Mouse (Mus musculus): ENCODE results near the gene Mylk. TPM values are rescaled to one million over a fixed set of nuclear protein-coding genes. Genes with fewer than 3 reads are reported as not detected.
A peak's percentile ranks its signal among the peaks of the same experiment; 100 is the strongest.

Gene Mylk
- polyA plus RNA-seq, 1 experiment from 2014 or later: 7.9 TPM

DNA sequence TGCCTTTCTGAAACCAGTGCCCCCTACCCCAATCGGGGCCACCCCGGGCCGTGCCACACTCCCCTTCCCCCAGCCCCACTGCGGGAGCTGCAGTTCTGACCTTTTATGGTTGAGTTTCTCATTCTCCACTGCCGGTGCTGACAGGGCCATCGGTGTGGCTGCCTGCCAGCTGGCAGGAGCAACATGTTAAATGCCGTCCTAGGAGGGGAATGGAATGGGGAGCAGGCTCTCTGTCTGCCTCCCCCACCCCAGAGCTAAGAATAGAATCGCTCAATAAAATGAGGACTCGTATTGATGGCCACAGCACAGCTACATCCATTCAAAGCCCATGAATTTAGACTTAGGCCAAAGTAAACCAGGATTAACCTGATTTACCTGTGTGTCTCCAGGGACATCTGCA is 213.7 kb downstream of the Mylk start:
- 53% methylated on average over 9 of the region's 9 CpGs for WGBS
- no peak overlapping the region for H3K9ac ChIP-seq (replicated peaks)
- H3K27me3 ChIP-seq: peaks cover 4% of the 10 kb centered on the region; the same call in 1 of the 2 replicates
- no peak overlapping the region for H3K27ac ChIP-seq (replicated peaks)
- no peaks in the 10 kb centered on the region for H3K36me3 ChIP-seq
- no peak for ATAC-seq (ENCODE audit: low FRiP score, low read depth)
- H3K4me2 ChIP-seq (replicated peaks): no peak overlapping the region
- peaks cover 18% of the 10 kb centered on the region; the same call in 1 of the 2 replicates for H3K4me1 ChIP-seq
- H3K9me3 ChIP-seq: 0 out of 2 replicates have a peak, but pooled peaks cover 5% of the 10 kb centered on the region
- no peak overlapping the region for H3K4me3 ChIP-seq

GRCm38 (mm10) chr16:34959261-34959660 is 214.3 kb downstream of the Mylk start:
- Histone ChIP-seq H3K4me3 (no peak overlapping the region), H3K4me1 (peaks cover 18% of the 10 kb centered on the region; the same call in 1 of the 2 replicates), H3K27ac (replicated peaks) (no peak overlapping the region), H3K9me3 (0 out of 2 replicates have a peak, but pooled peaks cover 5% of the 10 kb centered on the region), H3K4me2 (replicated peaks) (no peak overlapping the region), H3K9ac (replicated peaks) (no peak overlapping the region), H3K27me3 (peaks cover 4% of the 10 kb centered on the region; the same call in 1 of the 2 replicates), H3K36me3 (no peaks in the 10 kb centered on the region)
- ATAC-seq (ENCODE audit: low FRiP score, low read depth): no peak
- WGBS: 82% methylated on average over 5 of the region's 5 CpGs

GRCm38 (mm10) chr16:34960243-34960642 is 215.2 kb downstream of the Mylk start:
- H3K27ac ChIP-seq (replicated peaks): no peak overlapping the region
- WGBS: 73% methylated on average over 5 of the region's 5 CpGs

DNA sequence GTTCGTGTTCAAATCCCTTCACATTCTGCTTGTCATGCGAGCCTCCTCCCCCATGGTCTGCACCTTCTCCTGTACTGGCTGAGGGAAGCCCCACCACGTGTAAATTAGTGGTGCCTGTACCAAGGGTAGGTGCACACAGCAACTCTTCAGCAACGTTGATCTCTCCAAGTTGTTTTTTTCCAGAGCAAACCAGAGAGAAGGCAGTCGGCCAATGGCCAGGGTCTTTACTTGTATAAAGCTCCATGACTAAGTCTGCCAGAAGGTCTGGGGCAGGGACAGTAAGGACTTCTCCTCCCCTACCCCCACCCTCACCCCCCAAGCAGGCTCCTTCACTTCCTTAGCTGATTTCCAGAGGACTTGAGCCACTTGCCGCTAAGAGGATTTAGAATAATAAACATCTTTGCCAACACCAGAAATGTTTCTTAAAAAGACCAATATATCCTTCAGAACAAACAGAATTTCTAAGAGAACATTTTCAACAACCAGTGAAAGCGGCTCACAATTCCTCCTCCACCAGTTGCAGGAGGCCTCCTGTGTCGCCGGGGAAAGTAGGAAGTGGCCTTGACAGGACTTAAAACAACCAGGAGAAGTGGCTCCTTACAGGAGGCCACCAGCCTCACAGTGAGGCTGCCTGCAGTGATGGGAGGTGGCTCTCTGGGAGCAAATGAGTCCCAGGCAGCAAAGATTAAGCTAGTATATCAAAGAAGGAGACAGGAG is 216.0 kb downstream of the Mylk start:
- Histone ChIP-seq H3K36me3 (no peaks in the 10 kb centered on the region), H3K4me3 (no peak overlapping the region), H3K4me2 (replicated peaks) (no peak overlapping the region), H3K9ac (replicated peaks) (no peak overlapping the region), H3K27me3 (peaks cover 4% of the 10 kb centered on the region; the same call in 1 of the 2 replicates), H3K4me1 (peaks cover 18% of the 10 kb centered on the region; the same call in 1 of the 2 replicates), H3K27ac (replicated peaks) (no peak overlapping the region), H3K9me3 (no peaks in the 10 kb centered on the region)
- WGBS: 62% methylated on average over 9 of the region's 9 CpGs
- no peak for ATAC-seq (ENCODE audit: low FRiP score, low read depth)

More at GRCm38 (mm10) chr16:34960243-34960642, 215.2 kb downstream of the Mylk start:
- Histone ChIP-seq H3K9ac (replicated peaks) (no peak overlapping the region), H3K4me1 (peaks cover 18% of the 10 kb centered on the region; the same call in 1 of the 2 replicates), H3K9me3 (no peaks in the 10 kb centered on the region), H3K36me3 (no peaks in the 10 kb centered on the region), H3K4me3 (no peak overlapping the region), H3K4me2 (replicated peaks) (no peak overlapping the region), H3K27me3 (peaks cover 4% of the 10 kb centered on the region; the same call in 1 of the 2 replicates)
- no peak for ATAC-seq (ENCODE audit: low FRiP score, low read depth)

GRCm38 (mm10) chr16:34962322-34962721 is 217.3 kb downstream of the Mylk start:
- ATAC-seq (ENCODE audit: low FRiP score, low read depth): no peak
- no peak overlapping the region for H3K4me3 ChIP-seq
- no peak overlapping the region for H3K4me2 ChIP-seq (replicated peaks)
- H3K36me3 ChIP-seq: no peaks in the 10 kb centered on the region
- no peak overlapping the region for H3K9ac ChIP-seq (replicated peaks)
- 91% methylated on average over 4 of the region's 4 CpGs for WGBS
- H3K9me3 ChIP-seq: no peaks in the 10 kb centered on the region
- H3K27ac ChIP-seq (replicated peaks): no peak overlapping the region
- peaks cover 7% of the 10 kb centered on the region; the same call in 1 of the 2 replicates for H3K27me3 ChIP-seq
- H3K4me1 ChIP-seq: peaks cover 20% of the 10 kb centered on the region; the same call in 1 of the 2 replicates

- Histone ChIP-seq H3K27ac (replicated peaks) (no peak overlapping the region), H3K9ac (replicated peaks) (no peak overlapping the region), H3K36me3 (no peaks in the 10 kb centered on the region), H3K4me3 (no peak overlapping the region), H3K4me1 (peaks cover 15% of the 10 kb centered on the region; the same call in 1 of the 2 replicates), H3K9me3 (no peaks in the 10 kb centered on the region), H3K4me2 (replicated peaks) (no peak overlapping the region), H3K27me3 (peaks cover 7% of the 10 kb centered on the region; the same call in 1 of the 2 replicates)
- WGBS: 76% methylated on average over 4 of the region's 4 CpGs
- no peak for ATAC-seq (ENCODE audit: low FRiP score, low read depth)
Observed at GRCm38 (mm10) chr16:34963008-34963407, 218.0 kb downstream of the Mylk start.

- no peak overlapping the region for H3K4me3 ChIP-seq
- H3K36me3 ChIP-seq: no peaks in the 10 kb centered on the region
- H3K27me3 ChIP-seq: peaks cover 7% of the 10 kb centered on the region; the same call in 1 of the 2 replicates
- no peak overlapping the region for H3K27ac ChIP-seq (replicated peaks)
- 0 out of 2 replicates have a peak, but pooled peaks cover 2% of the 10 kb centered on the region for H3K4me1 ChIP-seq
- H3K4me2 ChIP-seq (replicated peaks): no peak overlapping the region
- WGBS: 60% methylated on average over 5 of the region's 5 CpGs
- ATAC-seq (ENCODE audit: low FRiP score, low read depth): no peak
- no peak overlapping the region for H3K9ac ChIP-seq (replicated peaks)
- no peaks in the 10 kb centered on the region for H3K9me3 ChIP-seq
Observed at GRCm38 (mm10) chr16:34966620-34967081, 221.6 kb downstream of the Mylk start.

DNA sequence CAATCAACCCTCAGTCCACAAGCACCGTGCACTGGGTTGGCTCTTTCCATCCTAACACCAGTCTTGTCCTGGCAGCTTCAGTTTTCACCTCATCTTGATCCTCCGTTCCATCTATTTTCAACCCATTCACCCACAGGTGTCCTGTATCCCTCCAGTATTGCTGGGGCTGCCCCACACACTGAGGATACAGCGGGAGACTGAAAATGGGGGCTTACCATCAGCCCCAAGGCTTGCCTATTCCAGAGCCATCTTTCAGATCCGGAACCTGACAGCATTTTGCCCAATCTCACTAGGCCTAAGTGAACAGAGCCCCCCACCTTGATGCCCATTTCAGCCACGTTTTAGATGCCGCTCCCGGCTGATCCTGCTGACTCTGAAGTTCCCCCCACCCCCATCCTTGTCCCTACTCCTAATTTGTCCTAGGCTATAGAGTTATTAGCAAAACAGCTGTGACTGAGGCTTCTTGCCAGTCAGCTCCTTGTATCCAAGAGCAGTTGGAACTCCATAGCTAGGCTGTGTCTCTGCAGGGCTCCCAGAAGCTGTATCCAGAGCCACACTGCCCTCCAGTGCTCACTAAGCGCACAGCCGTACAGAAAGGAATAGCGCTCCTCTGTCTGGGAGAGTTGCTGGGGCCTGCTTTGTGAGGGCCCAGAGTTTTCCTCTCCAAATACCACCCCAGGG is 222.2 kb downstream of the Mylk start:
- no peak overlapping the region for H3K9ac ChIP-seq (replicated peaks)
- 52% methylated on average over 10 of the region's 10 CpGs for WGBS
- no peaks in the 10 kb centered on the region for H3K36me3 ChIP-seq
- no peak overlapping the region for H3K4me3 ChIP-seq
- peaks cover 7% of the 10 kb centered on the region; the same call in 1 of the 2 replicates for H3K27me3 ChIP-seq
- H3K4me1 ChIP-seq: 0 out of 2 replicates have a peak, but pooled peaks cover 2% of the 10 kb centered on the region
- no peak overlapping the region for H3K4me2 ChIP-seq (replicated peaks)
- H3K9me3 ChIP-seq: no peaks in the 10 kb centered on the region
- no peak overlapping the region for H3K27ac ChIP-seq (replicated peaks)
- ATAC-seq (ENCODE audit: low FRiP score, low read depth): peak; percentile 85

GRCm38 (mm10) chr16:34968181-34968580 is 223.2 kb downstream of the Mylk start:
- no peak for ATAC-seq (ENCODE audit: low FRiP score, low read depth)
- Histone ChIP-seq H3K27me3 (peaks cover 7% of the 10 kb centered on the region; the same call in 1 of the 2 replicates), H3K4me1 (0 out of 2 replicates have a peak, but pooled peaks cover 2% of the 10 kb centered on the region), H3K36me3 (no peaks in the 10 kb centered on the region), H3K4me3 (no peak overlapping the region), H3K9ac (replicated peaks) (no peak overlapping the region), H3K9me3 (no peaks in the 10 kb centered on the region), H3K27ac (replicated peaks) (no peak overlapping the region), H3K4me2 (replicated peaks) (no peak overlapping the region)
- WGBS: 48% methylated on average over 5 of the region's 5 CpGs

DNA sequence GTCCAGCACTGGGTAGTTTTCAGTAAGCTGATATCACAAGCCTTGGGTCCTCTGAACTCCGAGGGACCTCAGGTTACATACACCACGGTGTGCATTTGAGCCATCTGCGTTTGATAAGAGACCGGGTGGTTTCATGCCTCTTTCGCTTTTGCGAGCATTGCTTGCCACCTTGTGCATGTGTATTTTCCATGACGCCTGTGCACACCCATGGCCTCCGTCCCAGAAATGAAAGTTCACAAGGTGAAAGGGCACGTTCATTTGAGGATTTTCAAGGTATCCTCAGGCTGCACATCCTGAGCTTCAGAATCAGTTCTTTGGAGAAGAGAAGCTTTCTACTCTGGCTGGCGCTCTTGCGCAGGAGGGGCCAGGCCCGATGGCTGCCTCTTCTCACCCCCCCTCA is 227.5 kb downstream of the Mylk start:
- H3K4me1 ChIP-seq: no peaks in the 10 kb centered on the region
- H3K9ac ChIP-seq (replicated peaks): no peak overlapping the region
- H3K9me3 ChIP-seq: no peaks in the 10 kb centered on the region
- no peak overlapping the region for H3K4me3 ChIP-seq
- H3K4me2 ChIP-seq (replicated peaks): no peak overlapping the region
- WGBS: 88% methylated on average over 12 of the region's 12 CpGs
- no peaks in the 10 kb centered on the region; the same call in 1 of the 2 replicates for H3K27me3 ChIP-seq
- H3K27ac ChIP-seq (replicated peaks): no peak overlapping the region
- H3K36me3 ChIP-seq: no peaks in the 10 kb centered on the region
- no peak for ATAC-seq (ENCODE audit: low FRiP score, low read depth)

DNA sequence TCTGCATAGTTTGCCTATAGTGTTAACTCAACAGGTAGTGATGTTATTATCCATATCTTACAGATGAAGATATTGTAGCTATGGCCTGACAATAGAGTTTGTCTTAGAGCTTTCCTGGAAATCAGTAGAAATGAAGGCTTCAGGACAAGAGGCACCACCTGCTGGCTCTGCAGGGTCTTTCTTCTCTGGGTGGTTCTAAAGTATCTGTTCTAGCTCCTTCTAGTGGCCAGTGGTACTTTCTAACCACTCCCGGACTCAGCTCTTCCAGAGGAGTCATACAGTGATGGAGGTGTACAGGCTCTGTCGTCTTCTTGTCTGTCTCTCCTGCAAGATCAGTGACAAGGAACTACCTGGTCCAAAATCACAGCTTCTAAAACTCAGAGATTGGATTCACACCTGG is 230.5 kb downstream of the Mylk start:
- ATAC-seq (ENCODE audit: low FRiP score, low read depth): no peak

GRCm38 (mm10) chr16:34976630-34977029 is 231.6 kb downstream of the Mylk start:
- no peak overlapping the region for H3K27ac ChIP-seq (replicated peaks)
- WGBS: 79% methylated on average over 13 of the region's 13 CpGs

More for the DNA sequence above, 230.5 kb downstream of the Mylk start:
- no peaks in the 10 kb centered on the region for H3K9me3 ChIP-seq
- H3K4me3 ChIP-seq: no peak overlapping the region
- H3K27me3 ChIP-seq: no peaks in the 10 kb centered on the region
- no peak overlapping the region for H3K4me2 ChIP-seq (replicated peaks)
- no peak overlapping the region for H3K9ac ChIP-seq (replicated peaks)
- H3K4me1 ChIP-seq: no peaks in the 10 kb centered on the region
- WGBS: 68% methylated on average over 2 of the region's 2 CpGs
- no peak overlapping the region for H3K27ac ChIP-seq (replicated peaks)
- no peaks in the 10 kb centered on the region for H3K36me3 ChIP-seq

More at GRCm38 (mm10) chr16:34976630-34977029, 231.6 kb downstream of the Mylk start:
- no peak for ATAC-seq (ENCODE audit: low FRiP score, low read depth)
- Histone ChIP-seq H3K9ac (replicated peaks) (no peak overlapping the region), H3K4me1 (no peaks in the 10 kb centered on the region), H3K36me3 (no peaks in the 10 kb centered on the region), H3K9me3 (no peaks in the 10 kb centered on the region), H3K4me2 (replicated peaks) (no peak overlapping the region), H3K4me3 (no peak overlapping the region), H3K27me3 (no peaks in the 10 kb centered on the region)

Measured in midbrain, embryonic 12.5 days (tissue).